Mouse (Mus musculus): ENCODE data around the gene Mdfi.

The Mdfi gene

DNA sequence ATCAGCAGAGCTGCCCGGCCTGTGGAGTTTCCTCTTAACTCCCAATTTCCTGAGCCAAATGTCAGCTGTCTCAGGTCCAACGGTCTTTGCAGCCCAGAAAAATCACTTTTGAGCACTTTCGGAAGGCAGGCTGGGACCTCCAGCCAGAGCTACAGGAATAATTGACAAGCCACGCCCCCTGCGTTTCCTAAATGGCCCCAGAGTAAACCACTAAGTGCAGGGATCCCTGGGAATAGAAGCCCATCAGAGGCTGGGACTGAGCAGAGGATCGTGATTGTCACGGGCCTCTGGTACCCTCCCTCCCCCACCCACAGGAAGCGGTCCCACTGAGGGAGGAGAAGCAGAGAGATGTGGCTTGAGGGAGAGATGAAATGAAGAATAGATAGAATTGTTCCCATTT lies 31.7 kb downstream of the Mdfi start:
- DNase-seq (ENCODE audit: low spot score in 2 of 2) = no peak

- no peak for DNase-seq (ENCODE audit: low spot score in 2 of 2)
Observed at GRCm38 (mm10) chr17:47797383-47797782, 37.1 kb downstream of the Mdfi start.

DNA sequence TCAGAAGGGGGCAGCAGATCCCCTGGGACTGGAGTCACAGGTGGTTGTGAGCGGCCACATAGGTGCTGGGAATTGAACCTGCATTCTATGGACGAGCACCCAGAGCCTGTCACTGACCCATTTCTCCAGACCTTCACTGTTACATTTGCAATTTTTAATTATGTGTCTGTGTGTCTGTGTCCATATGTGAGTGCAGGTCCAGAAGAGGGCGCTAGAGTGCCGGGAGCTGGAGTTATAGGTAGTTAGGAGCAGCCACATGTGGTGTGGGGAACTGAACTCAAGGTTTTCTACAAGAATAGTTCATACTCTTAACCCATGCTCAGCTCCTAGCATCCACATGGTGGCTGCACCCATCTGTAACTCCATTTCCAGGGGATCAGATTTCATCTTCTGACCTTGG lies 37.5 kb downstream of the Mdfi start:
- DNase-seq (ENCODE audit: low spot score in 2 of 2) = peak in 1 of 2 experiments; percentile 28

- no peak for DNase-seq (ENCODE audit: low spot score in 2 of 2)
Observed at GRCm38 (mm10) chr17:47796156-47796816, 38.2 kb downstream of the Mdfi start.

DNA sequence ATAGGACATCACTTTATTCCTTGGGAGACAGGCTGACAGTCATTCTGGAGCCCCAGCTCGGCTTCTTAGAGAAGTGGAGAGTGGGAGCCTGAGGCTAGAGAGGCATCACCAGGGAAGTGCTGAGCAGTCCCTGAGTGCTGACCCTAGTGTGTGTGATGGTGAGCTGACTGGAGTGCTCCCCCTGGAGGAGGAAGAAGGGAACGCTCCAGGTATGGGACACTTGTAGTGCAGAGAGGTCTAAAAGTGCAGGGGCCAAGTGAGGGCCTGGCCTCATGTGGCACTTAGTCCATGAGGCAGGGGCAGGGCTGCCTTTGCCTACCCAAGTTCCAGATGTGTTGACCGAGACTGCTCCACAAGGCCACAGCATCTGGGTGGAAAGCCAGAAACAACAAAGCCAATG lies 39.0 kb downstream of the Mdfi start:
- peak; percentile 27 to 60 for DNase-seq (ENCODE audit: low spot score in 2 of 2)

DNA sequence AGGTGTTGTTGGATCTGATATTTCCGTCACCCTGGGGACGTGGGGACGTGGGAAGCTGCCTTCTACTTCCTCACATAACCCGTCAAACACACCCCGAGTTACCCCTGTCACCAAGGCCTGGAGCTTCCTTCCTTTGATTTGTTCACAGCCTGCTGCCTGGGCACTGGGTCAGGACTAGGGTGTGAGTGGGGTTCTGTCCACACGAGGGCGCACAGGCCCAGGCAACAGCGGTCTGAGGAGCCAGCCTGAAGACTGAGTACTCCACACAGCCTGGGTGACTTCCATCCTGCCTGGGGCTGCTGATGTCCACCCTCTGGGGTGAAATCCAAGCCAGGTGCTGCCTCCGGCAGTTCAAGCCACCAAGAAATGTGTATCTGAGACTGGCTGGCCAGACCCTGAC lies 41.1 kb downstream of the Mdfi start:
- peak; percentile 67 to 85 for DNase-seq (ENCODE audit: low spot score in 2 of 2)

DNA sequence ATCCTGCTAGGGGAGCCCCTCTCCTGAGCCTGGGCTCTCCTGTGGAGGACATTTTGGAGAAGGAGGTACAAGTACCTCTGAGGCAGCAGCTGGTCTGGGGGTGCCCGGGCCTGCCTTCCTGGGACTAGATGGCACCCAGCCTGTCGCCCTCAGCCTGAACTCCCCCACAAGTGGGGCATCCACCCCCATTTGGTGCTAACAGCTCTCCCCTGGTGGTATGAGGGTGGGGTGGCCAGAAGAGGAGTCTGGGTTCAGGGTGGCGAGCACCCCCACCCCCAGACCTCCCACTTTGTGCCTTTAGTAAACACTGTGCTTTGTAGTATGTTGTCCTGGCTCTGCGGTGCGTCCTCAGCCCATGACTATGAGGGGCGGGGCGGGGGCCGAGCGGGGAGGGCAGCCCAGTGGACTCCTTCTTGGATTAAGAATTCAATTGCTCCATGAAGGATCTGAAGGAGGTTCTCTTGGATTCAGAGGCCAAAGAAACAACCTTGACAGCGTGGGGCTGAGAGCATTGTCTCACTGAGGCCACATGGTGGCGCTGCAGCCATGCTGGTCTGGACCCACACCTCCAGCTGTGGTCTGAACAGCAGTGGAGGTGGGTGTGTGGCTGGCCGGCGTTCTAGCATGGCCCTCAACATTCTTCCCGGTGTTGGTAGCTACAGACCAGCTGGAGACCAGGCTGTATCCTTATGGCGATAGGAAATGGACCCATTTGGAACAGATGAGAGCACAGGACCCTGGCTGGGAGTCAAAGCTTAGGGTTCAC lies 42.2 kb downstream of the Mdfi start:
- peak; percentile 38 to 74 for DNase-seq (ENCODE audit: low spot score in 2 of 2)

DNA sequence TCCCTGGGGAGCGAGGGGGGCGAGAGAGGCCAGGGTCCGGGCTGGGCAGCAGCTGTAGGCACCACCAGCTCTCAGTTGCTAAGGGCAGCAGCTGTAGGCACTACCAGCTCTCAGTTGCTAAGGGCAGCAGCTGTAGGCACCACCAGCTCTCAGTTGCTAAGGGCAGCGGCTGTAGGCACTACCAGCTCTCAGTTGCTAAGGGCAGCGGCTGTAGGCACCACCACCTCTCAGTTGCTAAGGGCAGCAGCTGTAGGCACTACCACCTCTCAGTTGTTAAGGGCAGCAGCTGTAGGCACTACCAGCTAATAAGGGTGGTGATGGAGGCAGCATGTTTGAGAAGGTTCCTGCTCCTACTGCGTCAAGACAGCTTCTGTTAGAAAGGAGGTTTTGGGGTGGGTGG lies 45.5 kb downstream of the Mdfi start:
- no peak for DNase-seq (ENCODE audit: low spot score in 2 of 2)

DNA sequence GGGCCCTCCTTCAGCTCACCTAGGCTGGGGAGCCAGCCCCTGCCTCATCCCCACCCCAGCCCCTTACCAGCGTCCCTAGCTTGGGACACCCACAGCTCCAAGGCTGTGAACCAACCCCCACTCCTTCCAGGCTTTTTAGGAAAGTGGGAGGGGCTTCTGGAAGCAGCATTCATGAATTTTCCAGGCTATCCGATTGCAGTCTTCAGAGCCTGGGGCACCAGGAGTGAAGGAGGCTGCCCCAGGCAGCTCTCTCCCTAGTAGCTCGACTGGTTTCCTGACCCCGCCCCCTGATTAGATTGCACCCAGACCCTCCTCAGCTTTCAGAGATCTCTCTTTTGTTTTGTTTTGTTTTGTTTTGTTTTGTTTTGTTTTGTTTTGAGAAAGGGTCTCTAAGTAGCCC lies 46.2 kb downstream of the Mdfi start:
- no peak for DNase-seq (ENCODE audit: low spot score in 2 of 2)

DNA sequence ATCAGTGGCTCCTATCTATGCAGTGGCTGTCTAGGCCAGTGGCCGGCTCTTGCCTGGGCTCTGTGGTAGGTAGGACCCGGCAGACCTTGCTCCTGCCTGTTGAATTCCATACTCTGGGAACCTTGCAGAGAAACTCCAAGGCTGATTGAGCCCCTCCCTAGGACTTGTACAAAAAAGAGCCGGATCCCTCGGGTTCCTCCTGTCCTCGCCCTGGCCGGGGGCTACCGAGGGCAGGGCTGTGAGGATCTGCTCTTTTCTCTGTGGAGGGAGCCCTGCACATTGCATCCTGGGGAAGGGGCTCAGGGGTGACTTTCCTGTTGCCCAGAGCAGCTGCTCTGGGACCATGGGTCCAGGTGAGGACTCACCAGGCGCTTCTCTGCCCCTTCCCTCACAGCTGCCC lies 46.9 kb downstream of the Mdfi start:
- no peak for DNase-seq (ENCODE audit: low spot score in 2 of 2)

- no peak for DNase-seq (ENCODE audit: low spot score in 2 of 2)
Observed at GRCm38 (mm10) chr17:47784411-47784810, 50.1 kb downstream of the Mdfi start.

DNA sequence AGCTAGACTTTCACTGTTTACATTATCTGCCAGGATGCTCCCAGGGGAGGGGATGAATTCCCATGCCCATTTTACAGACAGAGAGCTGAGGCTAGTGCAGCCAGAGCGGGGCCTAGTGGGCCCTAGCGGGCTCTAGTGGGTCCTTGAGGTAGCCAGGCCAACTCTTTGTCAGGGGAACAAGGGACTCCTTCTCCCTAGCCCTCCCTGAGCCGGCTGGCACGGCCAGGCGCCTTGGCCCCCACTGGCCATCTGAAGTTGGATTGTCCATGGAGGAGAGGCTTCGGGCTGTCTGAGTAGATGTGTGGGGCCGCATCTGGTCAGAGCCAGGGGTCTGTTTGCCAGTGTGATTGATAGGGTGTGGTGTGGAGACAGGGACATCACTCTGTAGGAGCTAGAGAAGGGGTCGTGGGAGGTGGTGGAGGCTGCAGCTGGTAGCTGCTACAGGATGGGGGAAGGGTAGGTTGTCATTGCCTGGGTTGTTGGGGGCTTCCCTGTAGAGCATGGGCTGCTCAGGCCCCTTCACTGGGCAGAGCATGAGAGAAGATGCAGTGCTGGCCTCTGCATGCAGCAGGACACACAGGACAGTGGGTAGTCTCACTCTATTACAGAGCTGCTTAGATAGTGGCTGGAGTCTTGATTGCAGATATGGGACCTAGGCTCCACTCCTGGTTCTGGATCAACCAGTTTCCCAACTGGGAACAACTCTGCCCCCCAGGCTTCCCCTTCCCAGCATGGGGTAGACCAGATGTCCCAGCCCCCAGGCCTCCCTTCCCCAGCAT lies 50.9 kb downstream of the Mdfi start:
- DNase-seq (ENCODE audit: low spot score in 2 of 2) = no peak

- no peak for DNase-seq (ENCODE audit: low spot score in 2 of 2)
Observed at GRCm38 (mm10) chr17:47782486-47782885, 52.0 kb downstream of the Mdfi start.

DNA sequence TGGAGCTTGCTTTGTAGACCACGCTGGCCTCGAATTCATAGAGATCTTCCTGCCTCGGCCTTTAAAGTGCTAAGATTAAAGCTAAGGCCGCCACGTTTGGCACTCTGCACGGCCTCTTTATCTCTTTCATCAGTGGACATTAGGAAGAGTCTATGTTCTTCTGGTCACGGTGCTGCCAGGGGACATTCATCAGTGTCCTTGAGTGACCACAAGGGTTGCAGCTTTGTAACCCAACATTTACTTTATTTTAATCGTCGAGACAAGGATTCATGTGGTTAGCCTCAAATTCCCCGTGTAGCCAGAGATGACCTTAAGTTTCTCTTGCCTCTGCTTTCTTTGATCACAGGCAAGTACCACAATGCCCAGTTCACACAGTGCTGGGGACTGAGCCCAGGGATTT lies 54.0 kb downstream of the Mdfi start:
- no peak for DNase-seq (ENCODE audit: low spot score in 2 of 2)

- no peak for DNase-seq (ENCODE audit: low spot score in 2 of 2)
Observed at GRCm38 (mm10) chr17:47777141-47777540, 57.4 kb downstream of the Mdfi start.

- no peak for DNase-seq (ENCODE audit: low spot score in 2 of 2)
Observed at GRCm38 (mm10) chr17:47773604-47774003, 60.9 kb downstream of the Mdfi start.

- DNase-seq (ENCODE audit: low spot score in 2 of 2) = no peak
Observed at GRCm38 (mm10) chr17:47769389-47770299, 64.8 kb downstream of the Mdfi start.

- peak in 1 of 2 experiments; percentile 39 for DNase-seq (ENCODE audit: low spot score in 2 of 2)
Observed at GRCm38 (mm10) chr17:47768707-47769276, 65.7 kb downstream of the Mdfi start.

DNA sequence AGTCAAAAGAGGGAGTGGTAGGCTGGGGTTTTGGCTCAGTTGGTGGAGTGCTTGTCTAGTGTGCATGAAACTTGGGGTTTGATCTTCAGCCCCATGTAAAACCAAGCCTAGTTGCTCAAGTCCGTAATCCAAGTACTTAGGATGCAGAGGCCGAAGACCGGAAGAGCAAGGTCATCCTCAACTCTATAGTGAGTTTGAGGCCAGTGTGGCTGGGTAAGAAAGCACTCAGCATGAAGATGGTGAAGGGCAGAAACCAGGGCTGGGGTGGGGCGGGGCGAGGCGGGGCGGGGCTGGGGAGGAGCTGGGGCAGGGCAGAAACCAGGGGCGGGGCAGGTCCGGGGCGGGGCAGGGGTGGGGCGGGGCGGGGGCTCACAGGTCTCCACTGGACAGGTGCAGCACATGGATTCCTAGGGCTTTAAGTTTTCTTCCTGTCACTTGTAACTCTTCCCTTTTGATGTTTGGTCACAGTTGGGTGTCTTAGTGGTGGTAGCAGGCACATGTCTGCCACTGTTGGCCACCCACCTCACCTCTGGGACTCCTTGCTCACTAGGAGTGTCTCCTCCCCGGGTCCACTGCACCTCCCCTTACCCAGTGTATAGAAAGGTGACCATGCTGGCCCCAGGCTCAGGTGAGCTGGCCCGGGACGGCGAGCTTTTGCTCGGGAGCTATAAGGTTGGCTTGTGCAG lies 66.9 kb downstream of the Mdfi start:
- no peak for DNase-seq (ENCODE audit: low spot score in 2 of 2)

GRCm38 (mm10) chr17:47767081-47767455 lies 67.4 kb downstream of the Mdfi start:
- DNase-seq (ENCODE audit: low spot score in 2 of 2) = no peak

Measured in thymus, postnatal 10 days (tissue).